Mouse (Mus musculus): Measurements from ENCODE around the gene Tuba8.

- TF ChIP-seq CTCF (IDR thresholded peaks at IDR 0.05; ENCODE audit: borderline replicate concordance, insufficient read depth, low read length) (no peak), POLR2A (IDR thresholded peaks at IDR 0.05; ENCODE audit: low read depth, low read length) (no peak)
Measured at GRCm38 (mm10) chr6:121215896-121216295, 5.4 kb downstream of the Tuba8 start.
